Mouse (Mus musculus): ENCODE data around the gene Upk2. TPM values are rescaled to one million over a fixed set of nuclear protein-coding genes. Genes with fewer than 3 reads are reported as not detected.

Gene Upk2
- polyA plus RNA-seq, 1 experiment = not detected

DNA sequence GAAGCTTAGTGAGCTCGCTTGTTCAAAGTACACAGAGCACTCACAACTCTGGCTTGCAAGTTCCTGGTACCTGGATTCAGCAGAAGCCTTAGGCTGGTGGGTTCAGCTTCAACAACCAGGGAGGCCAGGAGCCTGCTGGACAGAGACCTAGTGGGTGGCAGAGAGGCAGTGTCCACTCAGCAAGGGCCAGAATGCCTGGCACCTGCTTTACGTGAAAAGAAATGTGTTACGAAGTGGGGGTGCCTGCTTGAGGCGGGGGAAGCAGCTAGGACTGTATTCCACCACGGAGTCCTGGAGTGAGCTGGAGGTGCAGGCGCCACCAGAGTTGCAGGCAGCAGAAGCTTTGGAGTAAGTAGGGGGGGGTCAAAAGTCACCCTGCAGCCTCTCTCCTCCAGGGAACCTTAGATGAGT lies 30.3 kb upstream of the Upk2 start:
- Histone ChIP-seq H3K4me3 (replicated peaks; ENCODE audit: control insufficient read depth, low read depth, low read length) (no peak overlapping the region), H3K27ac (ENCODE audit: control insufficient read depth, insufficient read depth, low read depth, low read length, poor library complexity) (no peak overlapping the region), H3K4me1 (ENCODE audit: control insufficient read depth, insufficient read depth, low read length) (no peaks in the 10 kb centered on the region)
- 68% methylated on average over 6 of the region's 6 CpGs for WGBS
- TF ChIP-seq POLR2A (IDR thresholded peaks at IDR 0.05; ENCODE audit: borderline replicate concordance, control insufficient read depth, low read depth, low read length) = no peak
- TF ChIP-seq CTCF (IDR thresholded peaks at IDR 0.05; ENCODE audit: control insufficient read depth, insufficient read depth, low read length) = no peak

DNA sequence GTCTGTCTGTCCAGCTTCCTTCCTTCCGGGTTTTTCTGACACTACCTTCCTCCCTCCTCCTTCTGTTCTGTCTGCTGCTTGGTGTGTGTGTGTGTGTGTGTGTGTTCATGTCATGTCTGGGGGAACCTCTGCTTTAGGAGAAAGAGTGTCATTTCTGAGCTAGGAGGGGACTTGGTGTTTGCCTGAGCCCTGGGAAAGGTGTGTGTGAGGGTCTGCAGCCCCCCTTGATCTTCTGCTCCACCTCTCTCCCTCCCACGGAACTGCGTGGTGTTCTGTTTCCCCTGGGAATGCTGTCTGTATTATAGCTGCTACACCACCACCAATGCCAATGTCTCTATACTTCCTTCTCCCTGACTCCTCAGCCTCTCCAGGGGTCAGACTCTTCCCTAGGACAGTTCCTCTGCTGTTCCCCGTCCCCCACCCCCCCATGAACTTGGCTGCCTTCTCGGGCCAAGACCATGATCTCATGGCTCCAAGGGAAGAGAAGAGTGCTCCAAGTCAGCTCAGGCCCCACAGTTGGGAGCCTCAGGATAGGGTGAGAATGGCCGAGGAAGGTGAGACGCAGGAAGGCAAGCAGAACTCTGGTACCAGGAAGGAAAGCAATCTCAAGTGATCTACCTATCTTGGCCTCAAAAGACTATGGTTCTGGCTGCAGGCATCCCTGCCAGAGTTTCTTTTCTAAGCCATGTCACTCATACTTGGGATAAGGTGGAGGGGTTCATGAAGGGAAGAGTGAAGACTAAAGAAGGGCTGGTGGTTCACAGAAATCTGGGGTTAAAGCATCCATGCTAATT lies 29.7 kb upstream of the Upk2 start:
- Histone ChIP-seq H3K4me3 (replicated peaks; ENCODE audit: control insufficient read depth, low read depth, low read length) (peak overlapping the region; percentile 1), H3K4me1 (ENCODE audit: control insufficient read depth, insufficient read depth, low read length) (peaks cover 1% of the 10 kb centered on the region; the same call in 1 of the 2 replicates), H3K27ac (ENCODE audit: control insufficient read depth, insufficient read depth, low read depth, low read length, poor library complexity) (no peak overlapping the region)
- TF ChIP-seq POLR2A (IDR thresholded peaks at IDR 0.05; ENCODE audit: borderline replicate concordance, control insufficient read depth, low read depth, low read length) (no peak), CTCF (IDR thresholded peaks at IDR 0.05; ENCODE audit: control insufficient read depth, insufficient read depth, low read length) (no peak)
- 22% methylated on average over 7 of the region's 7 CpGs for WGBS

DNA sequence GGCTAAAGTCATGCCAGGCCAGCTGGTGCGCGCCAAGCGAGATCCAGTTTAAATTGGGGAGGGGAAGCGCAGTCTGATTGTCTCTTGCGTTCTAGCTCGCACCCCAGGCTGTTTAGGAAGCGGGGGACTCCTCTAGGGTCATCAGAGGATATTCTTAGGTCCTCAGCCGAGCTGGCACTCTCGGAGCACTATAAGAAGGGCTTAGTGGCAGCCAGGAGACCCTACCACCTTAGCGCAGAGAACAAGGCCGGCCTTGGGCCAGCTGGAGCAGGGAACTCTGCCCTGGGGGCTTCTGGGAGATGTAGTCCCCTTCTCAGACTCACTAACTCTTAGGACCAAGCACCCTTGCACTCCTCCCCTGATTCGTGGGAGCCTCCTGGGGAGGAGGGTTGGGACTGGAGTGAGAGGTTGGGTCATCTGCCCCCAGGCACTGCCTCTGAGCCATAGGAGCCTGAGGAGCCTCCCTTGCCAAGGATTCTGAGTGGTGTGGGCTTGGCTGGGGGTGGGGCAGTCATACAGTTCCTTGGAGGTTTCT lies 28.8 kb upstream of the Upk2 start:
- under 1% methylated on average over 12 of the region's 12 CpGs for WGBS
- Histone ChIP-seq H3K4me3 (replicated peaks; ENCODE audit: control insufficient read depth, low read depth, low read length) (peak overlapping the region; percentile 88), H3K4me1 (ENCODE audit: control insufficient read depth, insufficient read depth, low read length) (peaks cover 1% of the 10 kb centered on the region; the same call in 1 of the 2 replicates), H3K27ac (ENCODE audit: control insufficient read depth, insufficient read depth, low read depth, low read length, poor library complexity) (peak overlapping the region; percentile 87; the same call in 1 of the 2 replicates)
- TF ChIP-seq CTCF (IDR thresholded peaks at IDR 0.05; ENCODE audit: control insufficient read depth, insufficient read depth, low read length) (no peak), POLR2A (IDR thresholded peaks at IDR 0.05; ENCODE audit: borderline replicate concordance, control insufficient read depth, low read depth, low read length) (no peak)

DNA sequence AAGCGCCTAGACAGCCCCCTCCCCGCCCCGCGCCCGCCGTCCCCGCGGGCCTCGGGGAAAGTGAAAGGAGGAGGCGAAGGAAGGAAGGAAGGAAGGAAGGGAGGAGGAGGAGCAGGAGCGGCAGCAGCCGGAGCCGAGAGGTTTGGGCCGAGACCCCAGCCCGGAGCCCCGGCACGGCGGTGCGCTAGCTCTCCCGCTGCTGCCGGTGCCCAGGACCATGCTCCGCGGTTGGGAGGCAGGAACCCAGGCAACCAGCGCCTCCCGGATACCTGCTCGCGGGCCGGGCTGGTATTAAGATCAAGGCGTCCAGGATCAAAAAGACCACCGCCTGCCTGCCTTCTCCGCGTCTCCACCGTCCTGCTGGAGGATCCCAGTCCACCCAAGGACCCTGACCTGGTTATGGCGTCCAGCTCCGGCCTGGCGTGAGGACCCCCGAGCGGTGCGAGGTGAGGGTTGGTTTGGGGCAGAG lies 28.3 kb upstream of the Upk2 start:
- Histone ChIP-seq H3K4me3 (replicated peaks; ENCODE audit: control insufficient read depth, low read depth, low read length) (peak overlapping the region; percentile 88), H3K4me1 (ENCODE audit: control insufficient read depth, insufficient read depth, low read length) (peaks cover 3% of the 10 kb centered on the region), H3K27ac (ENCODE audit: control insufficient read depth, insufficient read depth, low read depth, low read length, poor library complexity) (peak overlapping the region; percentile 87)
- TF ChIP-seq CTCF (IDR thresholded peaks at IDR 0.05; ENCODE audit: control insufficient read depth, insufficient read depth, low read length) = no peak
- TF ChIP-seq POLR2A (IDR thresholded peaks at IDR 0.05; ENCODE audit: borderline replicate concordance, control insufficient read depth, low read depth, low read length) = no peak
- WGBS = under 1% methylated on average over 37 of the region's 39 CpGs

DNA sequence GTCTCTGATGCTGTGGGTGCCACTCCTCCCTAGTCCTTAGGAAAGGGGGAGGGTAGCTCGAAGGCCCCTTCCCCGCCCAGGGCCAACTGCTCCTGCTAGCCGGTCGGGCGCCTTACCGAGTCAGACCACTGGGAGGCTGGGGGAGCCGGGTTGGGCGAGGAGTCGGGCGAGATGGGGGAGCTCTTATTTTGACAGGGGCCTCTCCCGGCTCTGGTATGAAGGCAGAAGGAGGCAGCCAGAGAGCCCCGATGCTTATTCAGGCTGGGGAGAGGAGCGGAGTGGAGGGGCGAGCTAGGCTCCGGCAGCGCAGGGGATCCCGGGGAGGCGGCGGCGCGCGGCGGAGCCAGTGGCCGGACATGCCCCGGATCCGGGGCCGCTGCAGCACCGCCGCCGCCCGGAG lies 27.8 kb upstream of the Upk2 start, which contains the start of gene Bcl9l:
Bcl9l (plus strand) TSS at position 274 of the 400 bp plus-strand sequence.
- TF ChIP-seq CTCF (IDR thresholded peaks at IDR 0.05; ENCODE audit: control insufficient read depth, insufficient read depth, low read length) (no peak), POLR2A (IDR thresholded peaks at IDR 0.05; ENCODE audit: borderline replicate concordance, control insufficient read depth, low read depth, low read length) (peak; percentile 44; the same call in 1 of the 2 replicates)
- under 1% methylated on average over 30 of the region's 31 CpGs for WGBS
- H3K4me3 ChIP-seq (replicated peaks; ENCODE audit: control insufficient read depth, low read depth, low read length) = peak within 1 kb of the TSS; percentile 88
- H3K4me1 ChIP-seq (ENCODE audit: control insufficient read depth, insufficient read depth, low read length) = peaks cover 3% of the 10 kb centered on the region
- H3K27ac ChIP-seq (ENCODE audit: control insufficient read depth, insufficient read depth, low read depth, low read length, poor library complexity) = peak within 1 kb of the TSS; percentile 87

DNA sequence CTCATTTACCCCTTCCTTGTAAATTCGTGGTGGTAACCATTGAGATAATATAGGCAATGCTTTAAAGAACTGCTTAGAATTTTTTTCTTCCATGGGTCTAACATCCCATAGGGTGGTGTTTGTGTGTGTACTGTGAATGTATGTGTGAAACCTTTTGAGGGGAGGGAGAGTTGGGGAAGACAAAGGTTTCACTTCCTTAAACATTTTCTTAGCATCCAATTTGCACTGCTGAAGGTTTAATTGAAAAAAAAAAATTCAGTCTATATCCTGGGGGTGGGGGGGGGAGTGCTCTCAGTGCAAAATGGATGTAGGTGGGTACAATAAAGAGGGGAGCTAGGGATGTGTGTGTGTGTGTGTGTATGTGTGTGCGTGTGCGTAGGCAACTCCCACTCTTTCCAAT lies 27.3 kb upstream of the Upk2 start:
- WGBS = 5% methylated on average over 3 of the region's 3 CpGs
- no peak for TF ChIP-seq CTCF (IDR thresholded peaks at IDR 0.05; ENCODE audit: control insufficient read depth, insufficient read depth, low read length)
- no peak for TF ChIP-seq POLR2A (IDR thresholded peaks at IDR 0.05; ENCODE audit: borderline replicate concordance, control insufficient read depth, low read depth, low read length)
- H3K27ac ChIP-seq (ENCODE audit: control insufficient read depth, insufficient read depth, low read depth, low read length, poor library complexity) = peak overlapping the region; percentile 87
- peak overlapping the region; percentile 42 for H3K4me3 ChIP-seq (replicated peaks; ENCODE audit: control insufficient read depth, low read depth, low read length)
- H3K4me1 ChIP-seq (ENCODE audit: control insufficient read depth, insufficient read depth, low read length) = peaks cover 3% of the 10 kb centered on the region

DNA sequence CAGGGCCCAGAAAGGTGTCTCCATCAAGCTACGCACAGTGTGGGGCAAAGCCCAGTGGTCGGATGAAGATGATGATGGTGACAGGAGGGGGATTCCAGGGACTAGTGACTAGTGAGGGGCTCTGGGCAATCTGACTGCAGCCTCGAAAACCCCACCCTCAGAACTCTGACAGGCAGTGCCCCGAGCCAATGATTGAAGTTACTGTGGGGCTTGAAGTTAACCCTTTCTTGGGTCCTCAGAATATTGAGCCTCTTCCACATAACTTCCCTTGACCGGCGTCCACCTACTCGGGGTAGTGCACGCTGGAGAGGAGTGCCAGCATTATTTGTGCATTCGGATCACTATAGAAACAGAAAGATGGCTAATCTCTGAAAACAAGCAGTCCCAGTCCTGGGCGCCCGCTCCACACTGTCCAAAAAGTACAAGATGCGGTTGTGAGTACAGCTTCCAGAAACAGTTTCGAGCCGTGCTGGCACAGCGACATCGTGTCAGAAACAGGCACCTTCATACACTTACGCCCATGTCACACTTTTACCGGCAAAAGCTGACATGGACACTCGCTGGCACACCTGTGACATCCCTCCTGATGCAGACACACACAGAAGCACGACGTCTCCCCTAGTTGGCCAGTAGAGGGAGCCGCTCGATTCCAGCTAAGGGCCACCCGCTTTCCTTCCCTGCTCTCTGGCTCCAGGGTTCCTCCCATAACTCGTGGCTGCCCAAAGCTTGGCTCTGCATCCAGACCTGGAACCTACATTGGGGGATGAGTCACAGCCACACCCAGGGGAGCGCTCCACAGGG lies 25.1 kb upstream of the Upk2 start:
- peak overlapping the region; percentile 35 for H3K4me3 ChIP-seq (replicated peaks; ENCODE audit: control insufficient read depth, low read depth, low read length)
- 1% methylated on average over 26 of the region's 26 CpGs for WGBS
- H3K4me1 ChIP-seq (ENCODE audit: control insufficient read depth, insufficient read depth, low read length) = peaks cover 3% of the 10 kb centered on the region
- H3K27ac ChIP-seq (ENCODE audit: control insufficient read depth, insufficient read depth, low read depth, low read length, poor library complexity) = peak overlapping the region; percentile 22; the same call in 1 of the 2 replicates
- TF ChIP-seq CTCF (IDR thresholded peaks at IDR 0.05; ENCODE audit: control insufficient read depth, insufficient read depth, low read length) (peak; percentile 90), POLR2A (IDR thresholded peaks at IDR 0.05; ENCODE audit: borderline replicate concordance, control insufficient read depth, low read depth, low read length) (no peak)

Data from bone marrow, adult 2 months (tissue).